Mouse (Mus musculus) brain, embryonic 14.5 days (tissue): ENCODE measurements around the gene Gab1. TPM values are rescaled to one million over a fixed set of nuclear protein-coding genes. Genes with fewer than 3 reads are reported as not detected.

Experiments used
- DNase-seq: peaks from one replicate; pipeline ENCODE4 v3.0.0-alpha.2; 2011; ENCODE audit warnings: low read depth
- CTCF ChIP-seq: fragments of 200-500 bp; IDR thresholded peaks from 2 replicates; pipeline ENCODE4 v1.5.1; 2012; ENCODE audit warnings: inconsistent platforms, mild to moderate bottlenecking, moderate library complexity, borderline replicate concordance; ENCODE audit not compliant: insufficient read depth, insufficient read length; ENCODE audit errors: extremely low read depth
- POLR2A ChIP-seq: fragments of 200-500 bp; IDR thresholded peaks from 2 replicates; pipeline ENCODE4 v1.6.1; 2012; ENCODE audit warnings: mild to moderate bottlenecking, inconsistent platforms, borderline replicate concordance; ENCODE audit not compliant: poor library complexity, insufficient read depth, insufficient read length, severe bottlenecking; ENCODE audit errors: extremely low read depth
- polyA plus RNA-seq: library from polyadenylated mRNA; depleted of rRNA; stranded (reverse); fragments of >200 nt; gene quantifications from 2 replicates; pipeline ENCODE4 v1.2.3, GENCODE M21; 2012

Gab1 gene
- polyA plus RNA-seq, 1 experiment = 26.5 TPM

DNA sequence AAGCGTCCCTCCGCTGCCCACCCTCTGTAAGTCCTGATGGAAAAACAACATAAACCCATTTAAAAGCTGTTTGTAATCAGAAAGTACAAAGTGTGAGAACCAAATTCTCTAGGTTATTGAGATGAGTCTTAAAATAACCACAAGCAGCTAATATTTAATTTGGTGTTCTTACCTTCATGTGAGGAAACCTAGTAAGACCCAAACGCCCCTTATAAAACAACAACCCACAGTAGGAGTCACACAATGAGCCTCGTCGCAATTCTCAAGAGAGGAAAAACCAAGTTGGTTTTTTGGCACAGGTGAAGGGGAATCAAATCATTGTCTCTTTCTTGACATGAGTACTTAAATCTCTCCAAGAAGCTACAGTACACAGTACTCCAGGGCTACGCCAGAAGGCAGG, 44.9 kb downstream of the Gab1 start:
- no peak for DNase-seq
- TF ChIP-seq CTCF = no peak
- no peak for TF ChIP-seq POLR2A

DNA sequence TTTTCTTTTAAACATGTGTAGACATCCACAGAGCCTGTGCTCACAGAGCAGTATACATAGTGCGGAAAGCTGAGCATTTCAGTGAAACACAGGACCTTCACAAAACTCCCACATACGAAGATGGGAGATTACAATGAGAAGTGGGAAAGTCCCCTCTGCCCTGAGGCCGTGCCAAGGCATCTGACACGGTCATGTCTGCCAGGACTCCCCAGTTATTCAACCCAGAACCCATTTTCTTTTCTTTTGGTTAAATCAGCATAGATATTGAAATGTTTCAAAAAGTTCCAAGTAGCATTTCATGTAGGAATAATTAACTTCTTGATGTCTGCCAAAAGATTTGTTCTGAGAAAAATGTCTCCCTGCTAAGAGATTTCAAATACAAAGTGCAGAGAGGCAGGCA, 45.9 kb downstream of the Gab1 start:
- DNase-seq = no peak
- TF ChIP-seq CTCF (no peak), POLR2A (no peak)

DNA sequence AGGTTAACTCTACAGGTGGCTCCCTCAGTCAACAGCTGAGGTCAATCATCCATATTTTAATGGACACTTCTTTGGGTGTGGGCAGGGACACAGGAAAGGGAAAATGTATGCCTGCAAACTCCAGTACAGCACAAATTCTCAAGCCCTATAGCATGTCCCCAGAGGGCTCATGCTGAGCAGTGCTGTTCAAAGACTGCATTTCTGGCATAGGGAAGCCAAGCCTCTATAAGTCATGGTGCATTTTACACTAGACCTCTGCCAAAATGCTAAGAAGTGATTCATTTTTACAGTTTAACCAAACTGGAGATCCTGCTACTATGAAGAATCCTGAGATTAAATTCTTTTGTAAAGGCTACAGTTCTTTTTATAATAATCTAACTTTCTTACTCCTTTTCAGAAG, 47.8 kb downstream of the Gab1 start:
- DNase-seq = no peak
- no peak for TF ChIP-seq CTCF
- TF ChIP-seq POLR2A = no peak

- no peak for DNase-seq
- TF ChIP-seq POLR2A = no peak
- no peak for TF ChIP-seq CTCF
Observed at GRCm38 (mm10) chr8:80831876-80832524, 48.3 kb downstream of the Gab1 start.

GRCm38 (mm10) chr8:80830724-80831566, 49.4 kb downstream of the Gab1 start:
- DNase-seq = peak; percentile 63
- TF ChIP-seq CTCF = no peak
- no peak for TF ChIP-seq POLR2A

DNA sequence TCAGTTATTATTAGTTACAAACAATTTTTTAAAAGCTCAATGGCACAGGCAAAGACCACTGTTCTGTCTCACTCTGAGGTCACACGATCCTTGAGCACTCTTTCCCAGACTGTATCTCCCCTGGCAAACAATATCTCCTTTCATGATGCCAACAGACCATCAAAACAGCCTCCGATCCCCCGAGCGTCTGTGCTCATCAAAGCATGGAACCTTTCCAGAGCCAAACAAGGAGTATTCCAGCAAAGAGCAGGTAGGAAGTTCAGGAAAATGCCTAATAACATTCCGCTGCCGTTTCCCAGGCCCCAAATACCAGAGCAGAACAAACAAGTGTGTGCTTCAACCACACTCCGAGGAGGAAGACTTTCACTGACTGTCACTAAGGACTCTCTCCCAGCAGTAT, 50.2 kb downstream of the Gab1 start:
- no peak for TF ChIP-seq POLR2A
- TF ChIP-seq CTCF = no peak
- DNase-seq = peak; percentile 56

DNA sequence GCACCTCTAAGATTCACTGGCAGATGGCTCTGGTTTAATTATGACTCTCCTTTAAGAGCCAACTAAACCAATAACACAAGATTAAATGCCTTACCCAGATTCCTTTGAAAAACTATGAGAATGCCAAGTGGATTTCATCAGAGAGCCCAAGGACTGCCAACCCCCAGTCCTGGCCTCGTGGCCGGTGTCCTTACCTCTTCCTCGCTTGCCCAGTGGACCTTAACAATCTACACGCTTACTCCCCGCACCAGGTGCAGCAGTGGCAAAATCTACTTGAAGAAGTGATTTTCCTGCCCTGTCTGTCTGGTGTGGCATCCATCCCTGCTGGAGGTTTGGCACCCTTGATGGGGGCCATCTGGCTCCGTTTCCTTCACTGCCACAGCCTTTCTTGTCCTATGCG, 53.3 kb downstream of the Gab1 start:
- DNase-seq = peak; percentile 39
- TF ChIP-seq CTCF (no peak), POLR2A (no peak)

- TF ChIP-seq POLR2A (no peak), CTCF (no peak)
- no peak for DNase-seq
Observed at GRCm38 (mm10) chr8:80825136-80825535, 55.2 kb downstream of the Gab1 start.

GRCm38 (mm10) chr8:80824426-80824825, 55.9 kb downstream of the Gab1 start:
- peak; percentile 34 for DNase-seq
- TF ChIP-seq POLR2A = no peak
- no peak for TF ChIP-seq CTCF

DNA sequence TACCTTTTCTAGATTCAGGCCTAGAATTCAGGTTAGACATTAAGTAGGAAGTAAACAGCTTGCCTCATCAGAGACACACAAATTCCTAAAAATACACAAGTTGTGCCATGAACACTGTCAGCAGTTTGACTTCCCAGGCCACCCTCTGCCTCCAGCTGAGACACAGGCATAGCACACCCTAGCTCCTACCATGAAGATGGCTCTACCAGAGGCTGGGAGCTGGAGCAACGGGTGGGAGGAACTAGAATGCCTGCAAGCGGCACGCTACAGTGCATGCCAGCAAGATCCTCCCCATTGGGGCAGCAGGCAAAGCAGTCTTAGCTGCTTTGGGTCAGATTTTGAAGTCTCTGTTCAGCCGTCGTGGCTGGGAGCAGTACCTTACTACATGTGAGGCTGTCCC, 57.1 kb downstream of the Gab1 start:
- no peak for TF ChIP-seq CTCF
- TF ChIP-seq POLR2A = no peak
- DNase-seq = no peak

DNA sequence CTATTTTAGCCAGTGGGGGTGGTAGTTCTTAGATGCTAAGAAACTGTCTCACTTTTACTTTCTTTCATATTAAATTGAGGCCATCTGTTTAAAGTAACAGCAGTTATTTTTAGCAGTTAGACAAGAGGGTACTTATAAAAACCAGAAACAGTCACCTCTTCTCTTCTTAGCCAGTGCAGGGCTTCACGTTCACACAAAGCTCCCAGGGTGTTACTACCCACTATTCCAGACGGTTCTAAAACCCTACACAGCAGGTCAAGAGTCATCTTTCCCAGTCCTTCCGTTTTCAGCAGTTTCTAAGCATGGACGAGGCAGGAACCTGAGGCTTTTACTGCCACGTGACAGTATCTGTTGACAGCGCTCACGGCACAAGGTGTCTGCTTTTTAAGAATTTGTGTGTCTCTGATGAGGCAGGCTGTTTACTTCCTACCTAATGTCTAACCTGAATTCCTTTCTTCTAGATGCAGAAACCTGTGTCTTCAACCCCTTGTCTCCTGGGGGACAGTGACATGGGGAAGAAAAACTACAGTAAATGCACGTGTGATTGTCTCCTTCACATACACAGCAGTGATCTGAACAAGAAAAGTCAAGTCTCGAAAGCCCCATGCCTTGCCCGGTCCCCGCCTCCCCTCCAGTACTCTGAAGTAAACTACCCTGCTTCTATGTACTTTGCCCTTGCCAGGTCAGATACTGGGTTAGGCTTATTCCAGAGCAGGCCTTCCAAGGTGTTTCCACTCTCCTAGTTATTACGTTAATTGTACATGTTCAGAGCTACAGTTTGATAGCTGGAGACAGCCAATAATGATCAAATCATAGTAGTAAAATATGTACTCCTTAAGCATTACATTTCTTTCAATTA, 58.7 kb downstream of the Gab1 start:
- DNase-seq = no peak
- TF ChIP-seq CTCF = no peak
- no peak for TF ChIP-seq POLR2A

DNA sequence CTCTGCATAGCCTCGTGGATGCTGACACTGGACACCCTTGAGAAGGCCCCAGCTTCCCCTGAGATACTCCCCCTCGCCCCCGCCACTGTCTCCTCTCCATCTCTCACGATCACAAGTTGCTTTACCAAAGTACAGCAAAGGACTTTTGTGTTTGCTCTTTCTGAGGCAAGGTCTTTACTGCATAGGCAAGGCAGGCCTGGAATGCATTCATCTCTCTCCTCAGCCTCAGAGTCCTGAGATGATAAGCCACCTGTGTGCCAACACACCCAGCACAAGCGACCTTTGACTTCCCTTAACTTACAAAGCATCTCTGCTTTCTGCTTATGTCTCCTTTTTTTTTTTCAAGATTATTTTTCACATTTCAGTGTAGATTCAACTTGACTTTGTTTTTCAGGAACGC, 61.3 kb downstream of the Gab1 start:
- TF ChIP-seq POLR2A (no peak), CTCF (no peak)

More for the DNA sequence above, 61.3 kb downstream of the Gab1 start:
- no peak for DNase-seq
